Mouse (Mus musculus): ENCODE data around the gene Got1.

Gene Got1

DNA sequence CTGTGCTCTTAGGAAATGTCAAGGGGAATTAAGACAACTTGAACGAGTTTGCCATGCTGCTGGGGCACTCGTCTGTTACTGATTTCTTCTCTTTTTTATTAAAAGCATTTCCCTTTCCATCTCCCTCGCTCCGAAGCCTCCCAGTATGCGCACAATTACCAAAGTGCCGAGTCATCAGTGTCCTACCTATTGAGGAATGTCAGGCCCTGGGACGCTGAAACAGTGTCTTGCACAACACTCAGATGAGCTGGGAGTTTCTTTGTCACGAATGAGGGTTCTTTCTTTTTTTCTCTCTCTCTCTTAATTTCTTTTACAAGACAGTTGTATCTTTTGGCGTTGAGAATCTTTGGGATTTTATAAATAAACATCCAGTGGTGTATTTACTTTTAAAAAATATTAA lies 43.9 kb downstream of the Got1 start:
- DNase-seq (ENCODE audit: low spot score in 2 of 2) = no peak

DNA sequence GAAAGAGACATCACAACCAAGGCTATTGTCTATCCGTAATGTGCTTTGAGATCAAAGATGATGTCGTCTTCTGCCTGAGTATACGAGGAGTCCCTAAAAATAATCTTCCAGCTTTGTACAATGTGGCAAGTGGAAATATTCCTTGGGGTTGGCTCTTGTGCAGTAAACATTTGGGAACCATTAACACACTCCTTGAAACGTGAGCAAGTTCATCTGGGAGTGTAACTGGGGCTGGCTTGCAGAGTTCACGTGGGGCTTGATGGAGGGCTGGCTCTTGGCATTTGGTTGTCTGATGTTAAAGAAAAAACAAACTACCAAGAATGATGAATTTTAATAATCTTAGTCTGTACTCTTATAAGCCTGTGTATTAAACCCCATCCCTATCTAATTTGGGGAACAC lies 45.0 kb downstream of the Got1 start:
- no peak for DNase-seq (ENCODE audit: low spot score in 2 of 2)

DNA sequence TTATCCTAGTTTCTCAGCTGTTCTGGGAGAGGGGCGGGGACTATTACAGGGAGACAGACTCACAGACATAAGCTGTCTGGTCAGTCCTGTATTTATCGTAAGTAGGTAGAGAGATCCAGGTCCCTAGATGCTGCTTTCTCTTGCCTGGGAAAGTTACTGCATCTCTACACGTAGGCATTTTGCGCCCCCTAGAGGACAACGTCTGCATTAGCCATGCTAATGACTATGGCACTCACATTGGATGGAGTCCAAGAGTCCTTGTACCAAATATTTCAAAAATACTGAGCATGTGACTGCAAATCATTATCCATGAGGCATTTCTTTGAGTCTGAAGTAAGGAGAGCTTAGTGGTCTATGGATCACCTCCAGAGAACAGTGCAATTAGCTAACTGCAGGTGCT lies 45.5 kb downstream of the Got1 start:
- DNase-seq (ENCODE audit: low spot score in 2 of 2) = peak in 1 of 2 experiments; percentile 25

GRCm38 (mm10) chr19:43477436-43477835 lies 47.0 kb downstream of the Got1 start:
- no peak for DNase-seq (ENCODE audit: low spot score in 2 of 2)

DNA sequence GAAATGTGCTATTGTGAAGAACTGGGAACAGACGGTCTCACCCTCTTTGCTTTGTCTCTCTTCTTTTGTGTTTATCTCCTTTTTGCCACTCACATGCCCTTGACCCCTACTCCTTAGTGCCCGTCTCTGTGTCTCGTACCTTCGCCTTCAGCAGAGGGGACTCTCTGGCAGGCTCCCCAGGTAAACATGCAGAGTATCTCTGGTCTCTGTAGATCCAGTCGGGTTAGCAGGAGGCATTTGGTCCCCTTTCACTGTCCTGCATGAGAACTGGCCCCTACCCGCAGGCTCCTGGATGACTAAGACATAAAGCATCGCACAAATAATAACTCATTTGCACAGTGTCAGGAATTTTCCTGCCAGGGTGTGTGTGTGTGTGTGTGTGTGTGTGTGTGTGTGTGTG lies 48.3 kb downstream of the Got1 start:
- no peak for DNase-seq (ENCODE audit: low spot score in 2 of 2)

- DNase-seq (ENCODE audit: low spot score in 2 of 2) = no peak
Measured at GRCm38 (mm10) chr19:43475642-43476041, 48.8 kb downstream of the Got1 start.

GRCm38 (mm10) chr19:43472781-43473180 lies 51.6 kb downstream of the Got1 start:
- DNase-seq (ENCODE audit: low spot score in 2 of 2) = no peak

GRCm38 (mm10) chr19:43472331-43472730 lies 52.1 kb downstream of the Got1 start:
- no peak for DNase-seq (ENCODE audit: low spot score in 2 of 2)

GRCm38 (mm10) chr19:43469333-43469732 lies 55.1 kb downstream of the Got1 start:
- DNase-seq (ENCODE audit: low spot score in 2 of 2) = no peak

DNA sequence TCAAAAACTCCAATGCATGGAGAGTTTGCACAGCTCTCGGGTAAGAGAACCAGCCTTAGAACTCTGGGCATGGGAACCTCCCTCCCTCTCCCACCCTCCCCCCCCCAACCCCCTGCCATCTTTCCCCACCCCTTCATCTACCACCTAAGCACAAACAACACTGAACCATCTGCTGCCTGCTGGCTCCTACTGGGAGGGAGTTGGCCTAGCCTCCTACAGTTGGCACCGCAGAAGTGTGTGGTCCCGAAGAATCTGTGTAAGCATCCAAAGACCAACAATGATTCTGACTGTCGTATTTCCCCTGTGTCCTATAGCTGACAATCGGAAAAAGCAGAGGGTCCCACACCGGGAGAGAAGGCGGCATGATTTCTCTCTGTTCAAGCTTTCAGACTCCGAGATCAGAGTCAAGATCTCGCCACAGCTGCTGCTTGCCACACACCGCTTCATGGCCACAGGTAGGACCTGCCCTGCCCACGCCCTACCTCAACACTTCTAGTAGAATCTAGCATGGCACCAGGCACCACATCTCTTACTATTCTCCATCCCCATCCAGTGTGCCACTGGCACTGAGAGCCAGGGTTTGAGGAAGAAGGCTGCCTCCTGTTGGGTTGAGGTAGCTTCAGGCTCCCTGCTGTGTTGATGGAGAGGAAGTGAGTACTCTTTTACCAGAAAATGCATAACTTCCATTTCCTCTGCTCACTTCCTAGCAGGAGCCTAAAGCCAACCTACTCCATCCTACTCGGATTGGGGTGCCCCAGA lies 56.3 kb downstream of the Got1 start:
- DNase-seq (ENCODE audit: low spot score in 2 of 2) = no peak

GRCm38 (mm10) chr19:43465601-43466255 lies 58.7 kb downstream of the Got1 start:
- DNase-seq (ENCODE audit: low spot score in 2 of 2) = no peak

DNA sequence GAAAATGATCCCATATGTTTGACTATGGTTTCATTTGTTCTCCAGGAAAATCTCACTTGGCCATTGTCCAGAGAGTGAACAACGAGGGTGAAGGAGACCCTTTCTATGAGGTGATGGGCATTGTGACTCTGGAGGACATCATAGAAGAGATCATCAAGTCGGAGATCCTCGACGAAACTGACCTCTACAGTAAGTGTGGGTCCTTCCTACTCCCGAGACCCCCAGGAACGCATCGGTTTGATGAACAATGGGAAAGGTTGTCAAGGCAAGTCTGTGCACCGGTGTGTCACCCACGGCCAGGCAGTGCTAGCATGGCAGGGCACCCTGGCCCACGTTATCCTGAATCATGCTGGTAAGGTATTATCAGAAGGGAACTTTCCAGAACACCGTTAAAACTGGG lies 59.3 kb downstream of the Got1 start:
- no peak for DNase-seq (ENCODE audit: low spot score in 2 of 2)

DNA sequence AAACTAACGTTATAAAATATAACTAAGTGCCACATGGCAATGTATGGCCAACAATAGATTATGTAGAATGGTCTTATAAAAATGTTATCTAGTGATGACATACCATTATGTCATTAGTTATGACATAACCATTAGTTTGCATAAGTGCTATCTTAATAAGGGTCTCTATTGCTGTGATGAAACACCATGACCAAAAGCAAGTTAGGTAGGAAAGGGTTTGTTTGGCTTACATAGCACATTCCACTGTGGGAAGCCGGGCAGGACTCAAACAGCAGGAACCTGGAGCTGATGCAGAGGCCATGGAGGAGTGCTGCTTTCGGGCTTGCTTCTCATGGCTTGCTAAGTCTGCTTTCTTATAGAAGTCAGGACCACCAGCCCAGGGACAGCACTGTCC lies 60.1 kb downstream of the Got1 start:
- DNase-seq (ENCODE audit: low spot score in 2 of 2) = no peak

- no peak for DNase-seq (ENCODE audit: low spot score in 2 of 2)
Measured at GRCm38 (mm10) chr19:43463546-43464293, 60.7 kb downstream of the Got1 start.

DNA sequence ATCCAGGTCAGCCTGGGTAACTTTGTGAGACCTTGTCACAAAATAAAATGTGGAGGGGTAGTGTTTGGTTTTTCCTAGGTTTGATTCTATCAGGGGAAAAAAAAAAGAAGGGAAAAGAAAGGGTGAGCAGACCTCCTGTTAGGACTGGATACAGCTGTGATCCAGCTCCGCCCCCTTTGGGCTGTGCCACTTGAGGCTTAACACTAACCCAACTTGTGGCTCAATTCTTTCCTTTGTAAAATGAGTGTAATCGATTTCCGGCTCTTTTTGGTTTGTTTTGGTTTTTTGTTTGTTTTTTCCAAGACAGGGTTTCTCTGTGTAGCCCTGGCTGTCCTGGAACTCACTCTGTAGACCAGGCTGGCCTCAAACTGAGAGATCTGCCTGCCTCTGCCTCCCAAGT lies 62.3 kb downstream of the Got1 start:
- DNase-seq (ENCODE audit: low spot score in 2 of 2) = no peak

- no peak for DNase-seq (ENCODE audit: low spot score in 2 of 2)
Measured at GRCm38 (mm10) chr19:43460481-43460880, 63.9 kb downstream of the Got1 start.

DNA sequence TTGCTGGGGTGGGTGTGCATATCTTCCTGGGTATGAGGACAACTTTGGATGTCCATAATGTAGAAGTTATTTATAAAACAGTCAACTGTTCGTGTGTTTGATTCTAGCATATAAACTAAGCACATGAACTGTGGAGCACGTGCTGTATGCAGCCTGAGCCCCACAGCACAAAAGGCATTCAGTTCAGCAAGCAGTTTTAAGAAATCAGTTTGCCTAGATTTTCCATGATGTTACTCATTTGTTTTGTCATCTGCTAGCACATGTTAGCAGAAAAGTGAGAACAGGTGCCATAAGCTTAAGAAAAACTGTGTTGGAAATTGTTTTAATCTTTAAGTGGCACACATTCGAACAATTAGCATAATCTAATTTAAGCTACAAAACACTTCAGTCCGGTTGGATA lies 64.5 kb downstream of the Got1 start:
- DNase-seq (ENCODE audit: low spot score in 2 of 2) = no peak

DNA sequence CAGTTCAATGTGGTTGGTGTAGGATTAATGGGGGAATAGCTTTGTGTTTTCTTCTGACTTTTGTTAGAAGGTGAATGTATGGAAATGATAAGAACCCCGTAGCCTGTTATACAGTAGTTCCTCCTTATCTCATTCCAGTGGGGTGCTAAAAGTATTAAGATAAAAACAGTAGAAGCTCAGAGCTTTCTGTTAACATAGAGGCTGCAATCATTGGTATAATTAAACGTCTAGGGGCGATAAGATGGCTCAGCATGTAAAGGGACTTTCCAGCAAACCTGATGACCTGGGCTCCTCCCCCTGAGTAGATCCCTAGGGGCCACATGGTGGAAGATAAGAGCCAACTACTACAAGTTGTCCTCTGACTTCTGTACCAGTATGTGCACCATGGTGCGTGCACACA lies 71.4 kb downstream of the Got1 start:
- DNase-seq (ENCODE audit: low spot score in 2 of 2) = no peak

DNA sequence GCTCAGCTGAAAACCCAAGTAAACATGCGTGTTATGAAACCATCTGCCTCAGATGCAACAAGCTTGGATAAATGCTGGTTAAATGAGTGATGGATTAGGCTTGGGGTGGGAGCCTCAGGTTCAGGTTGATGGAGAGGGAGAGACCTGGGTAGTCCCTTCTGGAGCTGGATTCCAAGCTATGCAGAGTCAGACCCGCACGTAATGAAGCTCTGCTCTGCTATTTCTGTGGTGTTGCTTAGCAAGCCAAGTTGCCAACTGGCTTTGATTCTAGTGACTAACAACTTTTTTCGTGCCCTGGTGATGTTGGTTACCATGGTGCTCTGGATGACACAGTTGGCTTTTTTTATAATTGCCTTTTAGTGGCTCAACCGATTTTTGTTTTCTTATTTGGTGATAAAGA lies 72.2 kb downstream of the Got1 start:
- no peak for DNase-seq (ENCODE audit: low spot score in 2 of 2)

DNA sequence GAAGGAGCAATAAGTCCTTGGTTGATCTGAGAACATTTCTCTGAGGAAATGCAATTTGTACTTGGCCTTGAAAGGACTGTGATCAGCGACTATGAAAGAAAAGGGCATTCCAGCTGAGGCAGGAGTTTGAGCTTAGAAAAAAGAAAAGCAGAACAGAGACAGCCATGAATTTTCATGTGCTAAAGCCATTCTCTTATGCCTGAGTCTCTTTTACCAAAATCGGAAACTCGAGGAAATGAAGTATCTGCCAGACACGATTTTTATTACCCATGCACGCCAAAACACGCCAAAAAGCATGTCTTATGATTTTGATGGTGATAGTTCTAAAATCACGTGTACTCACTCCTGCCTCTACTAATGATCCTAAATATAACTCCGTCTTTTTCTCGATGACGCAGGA lies 72.8 kb downstream of the Got1 start:
- no peak for DNase-seq (ENCODE audit: low spot score in 2 of 2)

Data from urinary bladder, adult 18-20 months (tissue).